Mouse (Mus musculus) kidney, adult 2 months (tissue): ENCODE measurements around the gene Cstad.

ENCODE experiments used
- CTCF ChIP-seq: fragments of 200-500 bp; conservative IDR thresholded peaks from 2 replicates; pipeline ENCODE4 v1.5.1; 2011; ENCODE audit warnings: low read depth, mild to moderate bottlenecking, control low read depth, low read length, moderate library complexity, mixed read lengths; ENCODE audit not compliant: insufficient read depth, insufficient read length
- POLR2A ChIP-seq: fragments of 200-500 bp; IDR thresholded peaks from one replicate; pipeline ENCODE4 v1.6.1; 2011; ENCODE audit warnings: low read depth, low read length, control low read depth

- TF ChIP-seq CTCF = no peak
- TF ChIP-seq POLR2A = no peak
Measured at GRCm38 (mm10) chr2:30559552-30559951, 35.3 kb upstream of the Cstad start.
